Mouse (Mus musculus) heart, embryonic 15.5 days (tissue): Measurements from ENCODE around the gene Erp27. TPM values are rescaled to one million over a fixed set of nuclear protein-coding genes. Genes with fewer than 3 reads are reported as not detected.
A peak's percentile ranks its signal among the peaks of the same experiment; 100 is the strongest.

Experiments used
- ATAC-seq: fragments of 200-750 bp; cut with Nextera tagmentation; replicated peaks from 2 replicates; pipeline ENCODE4 v1.8.0; 2017; ENCODE audit warnings: low read depth, moderate TSS enrichment; ENCODE audit not compliant: insufficient number of reproducible peaks, insufficient read depth, low FRiP score
- H3K27ac ChIP-seq: fragments of 300-500 bp; sonication (generic); 2 replicates; pipeline ENCODE4 v1.5.1; 2015; ENCODE audit warnings: mild to moderate bottlenecking, inconsistent platforms
- H3K27me3 ChIP-seq: fragments of 300-500 bp; sonication (generic); 2 replicates; pipeline ENCODE4 v1.6.1; 2015; ENCODE audit warnings: inconsistent platforms
- H3K36me3 ChIP-seq: fragments of 300-500 bp; sonication (generic); 2 replicates; pipeline ENCODE4 v1.6.1; 2015; ENCODE audit warnings: mild to moderate bottlenecking, inconsistent platforms
- H3K4me1 ChIP-seq: fragments of 300-500 bp; sonication (generic); replicated peaks from 2 replicates; pipeline ENCODE4 v1.6.1; 2015; ENCODE audit warnings: inconsistent platforms
- H3K4me2 ChIP-seq: fragments of 300-500 bp; sonication (generic); 2 replicates; pipeline ENCODE4 v1.6.1; 2015; ENCODE audit warnings: inconsistent platforms, mild to moderate bottlenecking, moderate library complexity
- H3K4me3 ChIP-seq: fragments of 300-500 bp; sonication (generic); 2 replicates; pipeline ENCODE4 v1.5.1; 2015; ENCODE audit warnings: mild to moderate bottlenecking, inconsistent platforms
- H3K9ac ChIP-seq: fragments of 300-500 bp; sonication (generic); 2 replicates; pipeline ENCODE4 v1.6.1; 2015; ENCODE audit warnings: mild to moderate bottlenecking, inconsistent platforms
- H3K9me3 ChIP-seq: fragments of 300-500 bp; sonication (generic); replicated peaks from 2 replicates; pipeline ENCODE4 v1.6.1; 2016; ENCODE audit warnings: inconsistent platforms
- WGBS: fragments of 180-500 bp; shearing (Covaris S2); methylation state at CpG from one replicate; pipeline ENCODE4 v1.1.7; 2015; ENCODE audit warnings: mixed read lengths; 5-methylcytosine and 5-hydroxymethylcytosine counted together
- polyA plus RNA-seq: library from polyadenylated mRNA; unstranded; fragments of >200 nt; fragmentation: Nextera tagmentation; extraction: Ambion mirVana; gene quantifications from 2 replicates; pipeline ENCODE4 v1.2.1, GENCODE M21; 2015

Erp27 gene
- polyA plus RNA-seq, 1 experiment from 2014 or later, result 0.87 TPM

- Histone ChIP-seq H3K9me3 (no peaks in the 10 kb centered on the region), H3K27me3 (no peaks in the 10 kb centered on the region), H3K4me3 (no peak overlapping the region), H3K4me1 (peaks cover 15% of the 10 kb centered on the region), H3K36me3 (no peaks in the 10 kb centered on the region), H3K9ac (no peak overlapping the region), H3K4me2 (no peak overlapping the region), H3K27ac (no peak overlapping the region)
- 69% methylated on average over 19 of the region's 19 CpGs for WGBS
- no peak; the same call in 1 of the 2 replicates for ATAC-seq
Measured at GRCm38 (mm10) chr6:136906283-136906936, 15.6 kb downstream of the Erp27 start.

- Histone ChIP-seq H3K9ac (no peak overlapping the region), H3K36me3 (no peaks in the 10 kb centered on the region), H3K4me2 (no peak overlapping the region), H3K27ac (no peak overlapping the region), H3K4me1 (0 out of 2 replicates have a peak, but pooled peaks cover 6% of the 10 kb centered on the region), H3K9me3 (no peaks in the 10 kb centered on the region), H3K27me3 (no peaks in the 10 kb centered on the region), H3K4me3 (no peak overlapping the region)
- 62% methylated on average over 8 of the region's 8 CpGs for WGBS
- ATAC-seq, result no peak
Measured at GRCm38 (mm10) chr6:136903885-136904470, 18.0 kb downstream of the Erp27 start.

- peaks cover 16% of the 10 kb centered on the region for H3K4me1 ChIP-seq
- no peak for ATAC-seq
- no peaks in the 10 kb centered on the region for H3K9me3 ChIP-seq
- H3K27ac ChIP-seq, result no peak overlapping the region
- H3K9ac ChIP-seq, result no peak overlapping the region
- no peaks in the 10 kb centered on the region for H3K36me3 ChIP-seq
- no peak overlapping the region for H3K4me2 ChIP-seq
- no peak overlapping the region for H3K4me3 ChIP-seq
- 79% methylated on average over 9 of the region's 9 CpGs for WGBS
- H3K27me3 ChIP-seq, result no peaks in the 10 kb centered on the region
Measured at GRCm38 (mm10) chr6:136902527-136902926, 19.5 kb downstream of the Erp27 start.

GRCm38 (mm10) chr6:136901010-136901409 lies 21.0 kb downstream of the Erp27 start:
- Histone ChIP-seq H3K4me2 (no peak overlapping the region), H3K9ac (no peak overlapping the region), H3K9me3 (no peaks in the 10 kb centered on the region), H3K4me3 (no peak overlapping the region), H3K27ac (no peak overlapping the region), H3K36me3 (no peaks in the 10 kb centered on the region), H3K27me3 (no peaks in the 10 kb centered on the region), H3K4me1 (peaks cover 16% of the 10 kb centered on the region)
- 72% methylated on average over 2 of the region's 2 CpGs for WGBS
- no peak for ATAC-seq

- Histone ChIP-seq H3K27ac (no peak overlapping the region), H3K9ac (no peak overlapping the region), H3K9me3 (no peaks in the 10 kb centered on the region), H3K4me2 (no peak overlapping the region), H3K36me3 (no peaks in the 10 kb centered on the region), H3K27me3 (no peaks in the 10 kb centered on the region), H3K4me3 (no peak overlapping the region), H3K4me1 (peaks cover 16% of the 10 kb centered on the region)
- no peak for ATAC-seq
- 46% methylated on average over 4 of the region's 4 CpGs for WGBS
Measured at GRCm38 (mm10) chr6:136900369-136901009, 21.5 kb downstream of the Erp27 start.

GRCm38 (mm10) chr6:136898954-136899353 lies 23.0 kb downstream of the Erp27 start:
- Histone ChIP-seq H3K4me1 (peaks cover 19% of the 10 kb centered on the region), H3K4me3 (no peak overlapping the region), H3K36me3 (no peaks in the 10 kb centered on the region), H3K9me3 (no peaks in the 10 kb centered on the region), H3K4me2 (no peak overlapping the region), H3K27ac (peak overlapping the region; percentile 63), H3K9ac (no peak overlapping the region), H3K27me3 (no peaks in the 10 kb centered on the region)
- no peak for ATAC-seq
- 67% methylated on average over 2 of the region's 2 CpGs for WGBS

- WGBS, result 16% methylated on average over 4 of the region's 4 CpGs
- Histone ChIP-seq H3K27ac (peak overlapping the region; percentile 63), H3K9ac (no peak overlapping the region), H3K27me3 (no peaks in the 10 kb centered on the region), H3K4me2 (no peak overlapping the region), H3K9me3 (no peaks in the 10 kb centered on the region), H3K4me3 (no peak overlapping the region), H3K36me3 (no peaks in the 10 kb centered on the region), H3K4me1 (peaks cover 19% of the 10 kb centered on the region)
- peak; percentile 62; the same call in 1 of the 2 replicates for ATAC-seq
Measured at GRCm38 (mm10) chr6:136898222-136898621, 23.8 kb downstream of the Erp27 start.

- peaks cover 19% of the 10 kb centered on the region for H3K4me1 ChIP-seq
- no peaks in the 10 kb centered on the region for H3K36me3 ChIP-seq
- no peaks in the 10 kb centered on the region for H3K27me3 ChIP-seq
- WGBS, result 49% methylated on average over 4 of the region's 4 CpGs
- H3K9ac ChIP-seq, result no peak overlapping the region
- no peak overlapping the region for H3K4me3 ChIP-seq
- no peak overlapping the region for H3K4me2 ChIP-seq
- H3K9me3 ChIP-seq, result no peaks in the 10 kb centered on the region
- H3K27ac ChIP-seq, result peak overlapping the region; percentile 63
- ATAC-seq, result 0 out of 2 replicates have a peak, but pooled peaks have one; percentile 17
Measured at GRCm38 (mm10) chr6:136897789-136898188, 24.2 kb downstream of the Erp27 start.

GRCm38 (mm10) chr6:136894532-136895339 lies 27.2 kb downstream of the Erp27 start:
- WGBS, result 47% methylated on average over 15 of the region's 15 CpGs
- Histone ChIP-seq H3K27me3 (no peaks in the 10 kb centered on the region), H3K27ac (peak overlapping the region; percentile 78), H3K36me3 (no peaks in the 10 kb centered on the region), H3K4me2 (no peak overlapping the region), H3K4me1 (peaks cover 16% of the 10 kb centered on the region), H3K9me3 (no peaks in the 10 kb centered on the region), H3K9ac (no peak overlapping the region), H3K4me3 (no peak overlapping the region)
- no peak for ATAC-seq

- Histone ChIP-seq H3K9me3 (no peaks in the 10 kb centered on the region), H3K4me1 (peaks cover 11% of the 10 kb centered on the region), H3K36me3 (no peaks in the 10 kb centered on the region), H3K4me2 (no peak overlapping the region), H3K9ac (no peak overlapping the region), H3K4me3 (no peak overlapping the region), H3K27ac (peak overlapping the region; percentile 17), H3K27me3 (no peaks in the 10 kb centered on the region)
- WGBS, result 65% methylated on average over 2 of the region's 2 CpGs
- ATAC-seq, result no peak
Measured at GRCm38 (mm10) chr6:136892002-136892401, 30.0 kb downstream of the Erp27 start.

- no peaks in the 10 kb centered on the region for H3K9me3 ChIP-seq
- H3K4me3 ChIP-seq, result no peak overlapping the region
- H3K27me3 ChIP-seq, result no peaks in the 10 kb centered on the region
- peak overlapping the region; percentile 37; the same call in 1 of the 2 replicates for H3K27ac ChIP-seq
- no peak overlapping the region for H3K9ac ChIP-seq
- no peak for ATAC-seq
- no peak overlapping the region for H3K4me2 ChIP-seq
- H3K36me3 ChIP-seq, result no peaks in the 10 kb centered on the region
- peaks cover 10% of the 10 kb centered on the region for H3K4me1 ChIP-seq
- WGBS, result 75% methylated on average over 6 of the region's 6 CpGs
Measured at GRCm38 (mm10) chr6:136889554-136889953, 32.4 kb downstream of the Erp27 start.
